In the genomic region with DNA sequence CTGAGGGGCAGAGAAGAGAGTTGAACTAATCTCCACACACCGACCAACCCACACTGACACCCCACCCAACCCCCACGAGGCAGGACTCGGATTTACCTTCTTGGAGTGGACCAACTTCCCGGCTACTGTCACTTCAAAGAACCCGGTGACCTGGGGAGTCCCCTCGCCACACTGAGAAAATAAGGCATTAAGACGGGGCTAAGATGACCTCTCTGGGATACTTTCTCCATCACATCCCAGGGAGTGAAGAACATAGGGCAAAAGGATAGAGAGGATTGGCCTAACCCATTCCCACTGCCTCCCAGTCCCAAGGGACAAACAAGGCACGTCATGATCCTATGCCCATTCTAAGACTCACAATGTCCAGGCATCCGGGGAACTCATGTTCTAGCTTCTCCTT, we compare ENCODE assay signal across 10 mouse cellular contexts. TPM values are rescaled to one million over a fixed set of nuclear protein-coding genes. Genes with fewer than 3 reads are reported as not detected.
DNase-seq lines count a peak whose midpoint lies in the region; ATAC-seq and TF ChIP-seq lines count a peak whose summit lies in the region.
"Had no signal": no experiment of that assay in that cellular context is flagged by ENCODE, and none has a peak within 500 bp of the region (broad histone marks: within the 10 kb centered on the region; RNA-seq: fewer than 3 reads in every experiment).

No protein-coding gene starts in this region.

- TF ChIP-seq CTCF in liver, embryonic 14.5 days (IDR thresholded peaks at IDR 0.05; ENCODE audit: low read depth), result no peak

- peaks cover 45% of the 10 kb centered on the region for H3K36me3 ChIP-seq in heart, embryonic 12.5 days
- H3K36me3 ChIP-seq in neural tube, embryonic 11.5 days (ENCODE audit: control insufficient read depth, insufficient read depth, low read length), result peaks cover 13% of the 10 kb centered on the region
- no peaks in the 10 kb centered on the region; the same call in 1 of the 2 replicates for H3K36me3 ChIP-seq in liver, embryonic 14.5 days (replicated peaks; ENCODE audit: control insufficient read depth, insufficient read depth, low read depth)

- H3K9me3 ChIP-seq in heart, embryonic 12.5 days (replicated peaks), result no peaks in the 10 kb centered on the region
- no peaks in the 10 kb centered on the region for H3K9me3 ChIP-seq in neural tube, embryonic 11.5 days (ENCODE audit: control insufficient read depth, low read length)
- no peaks in the 10 kb centered on the region for H3K9me3 ChIP-seq in liver, embryonic 14.5 days (ENCODE audit: control insufficient read depth, low read length)

- H3K27me3 ChIP-seq in heart, embryonic 12.5 days (replicated peaks), result no peaks in the 10 kb centered on the region
- H3K27me3 ChIP-seq in neural tube, embryonic 11.5 days (ENCODE audit: control insufficient read depth, insufficient read depth, low read length), result no peaks in the 10 kb centered on the region
- no peaks in the 10 kb centered on the region; the same call in 1 of the 2 replicates for H3K27me3 ChIP-seq in liver, embryonic 14.5 days (ENCODE audit: control insufficient read depth, insufficient read depth, low read length)

- no peak for DNase-seq in heart, adult 9 months (ENCODE audit: low spot score in 2 of 2)
- no peak for DNase-seq in neural tube, embryonic 11.5 days (ENCODE audit: low spot score)
- DNase-seq in neural tube, embryonic 10.5 days (ENCODE audit: extremely low spot score, low spot score), result no peak
- no peak for DNase-seq in liver, embryonic 14.5 days (ENCODE audit: low read depth in 3 of 3, low spot score in 3 of 3)
- DNase-seq in urinary bladder, adult 18-20 months (ENCODE audit: low spot score in 2 of 2), result no peak
- DNase-seq in gastrocnemius, adult 8-10 months (ENCODE audit: low spot score in 2 of 2), result no peak
- no peak for DNase-seq in right cerebral cortex, postnatal 10 days (ENCODE audit: low spot score in 2 of 2)
- DNase-seq: cerebellum, adult 18-20 months; lung, postnatal 4 days had no signal

- WGBS in heart, embryonic 12.5 days, result 87% methylated on average over 9 of the region's 9 CpGs
- 94% methylated on average over 9 of the region's 9 CpGs for WGBS in neural tube, embryonic 11.5 days
- 83% methylated on average over 9 of the region's 9 CpGs for WGBS in liver, embryonic 14.5 days (ENCODE audit: insufficient replicate concordance)

- H3K9ac ChIP-seq in heart, embryonic 12.5 days, result 0 out of 2 replicates have a peak overlapping the region, but pooled peaks have one; percentile 21
- H3K9ac ChIP-seq in neural tube, embryonic 11.5 days (ENCODE audit: low read length), result no peak overlapping the region
- H3K9ac ChIP-seq in liver, embryonic 14.5 days (replicated peaks), result no peak overlapping the region

- peak overlapping the region; percentile 88 for H3K4me2 ChIP-seq in heart, embryonic 12.5 days
- H3K4me2 ChIP-seq in neural tube, embryonic 11.5 days (ENCODE audit: low read depth), result peak overlapping the region; percentile 81
- H3K4me2 ChIP-seq in liver, embryonic 14.5 days (ENCODE audit: low read depth), result peak overlapping the region; percentile 66; the same call in 1 of the 2 replicates

- no peak for TF ChIP-seq EP300 in liver, embryonic 14.5 days (IDR thresholded peaks at IDR 0.05; ENCODE audit: low read depth)

- H3K4me3 ChIP-seq in heart, embryonic 12.5 days, result no peak overlapping the region
- H3K4me3 ChIP-seq in neural tube, embryonic 11.5 days (ENCODE audit: low read depth, low read length), result no peak overlapping the region
- no peak overlapping the region; a peak in 1 of 4 replicates for H3K4me3 ChIP-seq in liver, embryonic 14.5 days (ENCODE audit: insufficient read depth in 1 of 2, low read depth in 2 of 2, low read length in 2 of 2)

- no peak for ATAC-seq in heart, embryonic 12.5 days (ENCODE audit: insufficient number of reproducible peaks, low FRiP score)
- ATAC-seq in neural tube, embryonic 11.5 days (ENCODE audit: insufficient read depth, low FRiP score, low TSS enrichment), result no peak
- ATAC-seq in liver, embryonic 14.5 days (ENCODE audit: insufficient read depth), result no peak

- peaks cover 27% of the 10 kb centered on the region for H3K4me1 ChIP-seq in heart, embryonic 12.5 days (replicated peaks)
- peaks cover 17% of the 10 kb centered on the region for H3K4me1 ChIP-seq in neural tube, embryonic 11.5 days (ENCODE audit: control insufficient read depth, insufficient read depth, low read length)
- H3K4me1 ChIP-seq in liver, embryonic 14.5 days (replicated peaks; ENCODE audit: control insufficient read depth in 2 of 2, insufficient read depth in 2 of 2, low read length in 1 of 2), result peaks cover 14 to 36% of the 10 kb centered on the region in 2 experiments

- H3K27ac ChIP-seq in heart, embryonic 12.5 days (ENCODE audit: poor library complexity, severe bottlenecking), result no peak overlapping the region
- no peak overlapping the region for H3K27ac ChIP-seq in neural tube, embryonic 11.5 days (ENCODE audit: low read depth, low read length)
- no peak overlapping the region for H3K27ac ChIP-seq in liver, embryonic 14.5 days

RNA-seq across cellular contexts. Expression of a gene that starts 2.3 kb away (rescaled TPM):
- 759 and 790 TPM in 2 replicates for polyA plus RNA-seq in heart, embryonic 12.5 days (2016; fragmentation: Nextera tagmentation; extraction: Ambion mirVana)
- 917 and 923 TPM in 2 replicates for polyA plus RNA-seq in neural tube, embryonic 11.5 days (2014; fragmentation: Nextera tagmentation; extraction: Ambion mirVana)
- 169 and 186 TPM in 2 replicates for polyA plus RNA-seq in liver, embryonic 14.5 days (2012; rRNA removed)
- polyA plus RNA-seq in liver, embryonic 14.5 days (2014; fragmentation: Nextera tagmentation; extraction: Ambion mirVana), result 334 and 343 TPM in 2 replicates
- total RNA-seq in gastrocnemius, adult 8-10 months (2022), result 1,000 to 10,000 TPM; 1,735 to 2,070 (median 1,829) TPM

RNA-seq across cellular contexts. Expression of a gene that starts 25.9 kb away (rescaled TPM):
- polyA plus RNA-seq in heart, embryonic 12.5 days (2016; fragmentation: Nextera tagmentation; extraction: Ambion mirVana), result 122 and 126 TPM in 2 replicates
- polyA plus RNA-seq in neural tube, embryonic 11.5 days (2014; fragmentation: Nextera tagmentation; extraction: Ambion mirVana), result 176 and 182 TPM in 2 replicates
- 32.1 and 56.9 TPM in 2 replicates for polyA plus RNA-seq in liver, embryonic 14.5 days (2012; rRNA removed)
- polyA plus RNA-seq in liver, embryonic 14.5 days (2014; fragmentation: Nextera tagmentation; extraction: Ambion mirVana), result 75.9 and 96.8 TPM in 2 replicates
- 10 to 100 TPM; 76.2 to 96.3 (median 82.3) TPM for total RNA-seq in gastrocnemius, adult 8-10 months (2022)

RNA-seq across cellular contexts. Expression of a gene that starts 37.5 kb away (rescaled TPM):
- polyA plus RNA-seq in heart, embryonic 12.5 days (2016; fragmentation: Nextera tagmentation; extraction: Ambion mirVana), result not detected in 2 replicates
- 0.56 TPM in 1 of 2 replicates, not detected in the other for polyA plus RNA-seq in neural tube, embryonic 11.5 days (2014; fragmentation: Nextera tagmentation; extraction: Ambion mirVana)
- polyA plus RNA-seq in liver, embryonic 14.5 days (2012; rRNA removed), result not detected in 2 replicates
- polyA plus RNA-seq in liver, embryonic 14.5 days (2014; fragmentation: Nextera tagmentation; extraction: Ambion mirVana), result not detected in 2 replicates
- total RNA-seq in gastrocnemius, adult 8-10 months (2022), result not detected

RNA-seq across cellular contexts. Expression of a gene that starts 40.2 kb away (rescaled TPM):
- not detected in 2 replicates for polyA plus RNA-seq in heart, embryonic 12.5 days (2016; fragmentation: Nextera tagmentation; extraction: Ambion mirVana)
- not detected in 2 replicates for polyA plus RNA-seq in neural tube, embryonic 11.5 days (2014; fragmentation: Nextera tagmentation; extraction: Ambion mirVana)
- not detected in 2 replicates for polyA plus RNA-seq in liver, embryonic 14.5 days (2012; rRNA removed)
- not detected in 2 replicates for polyA plus RNA-seq in liver, embryonic 14.5 days (2014; fragmentation: Nextera tagmentation; extraction: Ambion mirVana)
- total RNA-seq in gastrocnemius, adult 8-10 months (2022), result not detected

RNA-seq across cellular contexts. Expression of a gene that starts 47.4 kb away (rescaled TPM):
- polyA plus RNA-seq in heart, embryonic 12.5 days (2016; fragmentation: Nextera tagmentation; extraction: Ambion mirVana), result 35.2 and 37.9 TPM in 2 replicates
- 11.2 and 11.3 TPM in 2 replicates for polyA plus RNA-seq in neural tube, embryonic 11.5 days (2014; fragmentation: Nextera tagmentation; extraction: Ambion mirVana)
- polyA plus RNA-seq in liver, embryonic 14.5 days (2012; rRNA removed), result 2.5 and 2.7 TPM in 2 replicates
- polyA plus RNA-seq in liver, embryonic 14.5 days (2014; fragmentation: Nextera tagmentation; extraction: Ambion mirVana), result 3.0 and 3.2 TPM in 2 replicates
- total RNA-seq in gastrocnemius, adult 8-10 months (2022), result 10 to 100 TPM; 23.7 to 32.7 (median 28.2) TPM
